Mouse (Mus musculus): Measurements from ENCODE around the gene Adcy2. TPM values are rescaled to one million over a fixed set of nuclear protein-coding genes. Genes with fewer than 3 reads are reported as not detected.

Adcy2 gene
- total and polyA plus RNA-seq, 3 experiments, result not detected

DNA sequence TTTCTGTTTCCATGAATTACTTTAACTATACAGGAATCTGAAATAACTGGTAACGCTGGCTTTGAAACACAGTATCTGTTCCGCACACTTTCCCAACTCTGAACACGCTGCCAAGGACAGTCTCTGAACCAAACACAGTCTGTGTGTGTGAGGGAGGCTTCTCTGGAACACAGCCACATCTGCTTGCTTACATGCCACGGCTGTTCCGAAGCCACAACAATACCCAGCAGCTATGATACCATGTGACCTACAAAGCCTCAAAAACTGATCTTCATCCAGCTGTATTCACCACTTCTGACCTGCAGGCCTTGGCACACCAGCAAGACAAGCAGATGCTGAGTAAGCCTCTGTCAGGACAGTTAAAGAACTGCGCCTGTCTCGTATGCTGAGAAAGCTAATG is 421.4 kb downstream of the Adcy2 start:
- Histone ChIP-seq H3K79me2 (replicated peaks; ENCODE audit: control insufficient read depth, extremely low read depth, insufficient read depth, poor library complexity, severe bottlenecking) (peaks cover 26% of the 10 kb centered on the region), H3K4me2 (ENCODE audit: insufficient read depth, low read depth, poor library complexity, severe bottlenecking) (no peak overlapping the region), H3K4me1 (ENCODE audit: control insufficient read depth in 1 of 2, insufficient read depth in 2 of 2) (peaks cover 0 to 18% of the 10 kb centered on the region in 2 experiments; a peak in 2 of 4 replicates), H3K36me3 (replicated peaks in 1 of 2; ENCODE audit: control insufficient read depth in 1 of 2, insufficient read depth in 1 of 2, low read length in 1 of 2) (peaks cover 51 to 71% of the 10 kb centered on the region in 2 experiments), H3K27ac (ENCODE audit: insufficient read depth, low read depth) (no peak overlapping the region), H3K9ac (ENCODE audit: insufficient read depth, low read depth) (no peak overlapping the region), H3K9me3 (replicated peaks; ENCODE audit: low read length) (no peaks in the 10 kb centered on the region), H3K4me3 (replicated peaks in 1 of 3; ENCODE audit: low read depth in 2 of 3, low read length in 2 of 3, poor library complexity in 1 of 3) (no peak overlapping the region), H3K27me3 (replicated peaks) (no peaks in the 10 kb centered on the region)
- TF ChIP-seq ZNF384 (IDR thresholded peaks at IDR 0.05; ENCODE audit: low read depth, low read length) (no peak), ZC3H11A (IDR thresholded peaks at IDR 0.05; ENCODE audit: low read depth, low read length) (no peak), USF2 (conservative IDR thresholded peaks at IDR 0.05; ENCODE audit: low read depth, low read length) (no peak), JUND (conservative IDR thresholded peaks at IDR 0.05; ENCODE audit: low read depth, low read length) (no peak), MAFK (IDR thresholded peaks at IDR 0.05; ENCODE audit: insufficient replicate concordance, low read length) (no peak), PAX5 (IDR thresholded peaks at IDR 0.05; ENCODE audit: low read length) (no peak)
- dilution Hi-C loops (cut with MboI; ENCODE audit: extremely low pct_ligation_motif_present, extremely low pct_unique_long_range_greater_than_20kb, low sequenced_read_pairs) (no loop called here), in situ Hi-C loops (cut with MboI; ENCODE audit: low pct_ligation_motif_present, low pct_unique_long_range_greater_than_20kb, low sequenced_read_pairs) (loop anchor here (25.0 kb wide), 1 partner anchor 1234 kb away; the partner anchor contains the start of gene Med10)
- DNase-seq (ENCODE audit: extremely low read depth), result no peak

DNA sequence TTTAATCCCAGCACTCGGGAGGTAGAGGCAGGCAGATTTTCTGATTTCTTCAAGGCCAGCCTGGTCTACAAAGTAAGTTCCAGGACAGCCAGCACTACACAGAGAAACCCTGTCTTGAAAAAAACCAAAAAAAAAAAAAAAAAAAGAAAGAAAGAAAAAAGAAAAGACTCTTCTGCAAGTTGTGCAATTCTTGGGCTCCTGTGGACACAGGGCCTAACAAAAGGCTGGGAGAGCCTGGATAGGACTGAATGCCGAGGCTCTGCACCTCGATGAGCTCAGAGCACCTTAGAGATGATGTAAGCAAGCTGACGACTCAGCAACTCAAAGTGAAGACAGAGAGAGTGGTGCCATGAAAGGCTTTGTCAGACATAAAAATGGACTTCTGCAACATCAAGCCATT is 424.9 kb downstream of the Adcy2 start:
- TF ChIP-seq GABPA (IDR thresholded peaks at IDR 0.05; ENCODE audit: insufficient replicate concordance, low read depth, low read length), result no peak
- no peak for TF ChIP-seq JUN (IDR thresholded peaks at IDR 0.05; ENCODE audit: insufficient read depth, low read depth, low read length)
- TF ChIP-seq USF2 (conservative IDR thresholded peaks at IDR 0.05; ENCODE audit: low read depth, low read length), result no peak
- no peak overlapping the region for H3K4me2 ChIP-seq (ENCODE audit: insufficient read depth, low read depth, poor library complexity, severe bottlenecking)
- dilution Hi-C loops (cut with MboI; ENCODE audit: extremely low pct_ligation_motif_present, extremely low pct_unique_long_range_greater_than_20kb, low sequenced_read_pairs), result no loop called here
- H3K79me2 ChIP-seq (replicated peaks; ENCODE audit: control insufficient read depth, extremely low read depth, insufficient read depth, poor library complexity, severe bottlenecking), result no peaks in the 10 kb centered on the region; the same call in 1 of the 2 replicates
- in situ Hi-C loops (cut with MboI; ENCODE audit: low pct_ligation_motif_present, low pct_unique_long_range_greater_than_20kb, low sequenced_read_pairs), result no loop called here
- 0 out of 4 replicates have a peak, but pooled peaks cover 0 to under 1% of the 10 kb centered on the region in 2 experiments for H3K4me1 ChIP-seq (ENCODE audit: control insufficient read depth in 1 of 2, insufficient read depth in 2 of 2)
- H3K36me3 ChIP-seq (replicated peaks in 1 of 2; ENCODE audit: control insufficient read depth in 1 of 2, insufficient read depth in 1 of 2, low read length in 1 of 2), result peaks cover 70 to 94% of the 10 kb centered on the region in 2 experiments
- DNase-seq (ENCODE audit: extremely low read depth), result no peak
- no peak overlapping the region for H3K4me3 ChIP-seq (replicated peaks in 1 of 3; ENCODE audit: low read depth in 2 of 3, low read length in 2 of 3, poor library complexity in 1 of 3)
- no peak overlapping the region for H3K9ac ChIP-seq (ENCODE audit: insufficient read depth, low read depth)
- no peak overlapping the region for H3K27ac ChIP-seq (ENCODE audit: insufficient read depth, low read depth)
- H3K27me3 ChIP-seq (replicated peaks), result no peaks in the 10 kb centered on the region
- no peaks in the 10 kb centered on the region for H3K9me3 ChIP-seq (replicated peaks; ENCODE audit: low read length)

DNA sequence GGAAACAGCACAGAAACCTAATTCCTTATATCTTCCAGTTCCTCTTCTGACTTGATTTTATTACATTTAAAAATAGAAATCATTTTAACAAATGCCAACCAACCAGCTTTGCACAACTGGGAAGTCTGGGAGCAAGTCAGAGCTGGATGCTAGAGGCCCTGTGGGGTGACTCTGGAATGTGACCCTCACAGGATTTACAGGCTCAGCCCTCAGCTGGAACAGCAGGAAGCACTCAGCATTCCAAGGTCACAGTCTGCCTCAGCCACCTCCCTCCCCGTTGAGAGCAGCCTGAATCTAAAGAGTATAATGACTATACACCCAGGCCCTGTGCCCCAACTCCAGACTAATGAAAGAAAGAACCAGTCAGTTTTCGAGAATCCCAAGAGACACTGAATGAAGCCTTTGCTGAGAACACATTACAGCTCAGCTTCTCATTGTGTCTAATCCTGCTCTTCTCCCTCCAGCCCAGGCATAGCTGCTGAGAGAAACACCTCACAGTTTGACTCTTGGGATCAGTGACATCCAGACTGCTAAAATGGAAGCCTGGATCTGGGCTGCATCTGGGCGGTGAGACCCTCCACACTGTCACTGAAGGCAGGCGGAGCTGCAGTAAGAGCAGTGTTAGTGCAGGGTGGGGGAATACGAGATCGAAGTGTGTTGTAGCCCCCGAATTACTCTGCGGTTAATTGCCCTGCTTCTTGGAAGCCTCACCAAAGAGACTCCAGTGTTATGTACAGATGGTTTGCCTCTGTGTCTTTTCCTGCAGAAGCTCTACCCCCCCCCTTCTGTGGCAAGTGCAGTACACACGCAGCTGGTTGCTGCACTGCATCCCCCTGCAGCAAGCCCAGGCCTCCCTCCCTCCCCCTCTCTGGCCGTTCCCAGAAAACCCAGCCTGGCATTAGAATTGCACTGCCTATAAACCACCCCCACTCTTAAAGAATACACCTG is 426.1 kb downstream of the Adcy2 start:
- Histone ChIP-seq H3K36me3 (replicated peaks in 1 of 2; ENCODE audit: control insufficient read depth in 1 of 2, insufficient read depth in 1 of 2, low read length in 1 of 2) (peaks cover 67 to 95% of the 10 kb centered on the region in 2 experiments), H3K4me1 (ENCODE audit: control insufficient read depth in 1 of 2, insufficient read depth in 2 of 2) (no peaks in the 10 kb centered on the region), H3K9ac (ENCODE audit: insufficient read depth, low read depth) (no peak overlapping the region), H3K9me3 (replicated peaks; ENCODE audit: low read length) (no peaks in the 10 kb centered on the region), H3K4me3 (replicated peaks in 1 of 3; ENCODE audit: low read depth in 2 of 3, low read length in 2 of 3, poor library complexity in 1 of 3) (no peak overlapping the region), H3K79me2 (replicated peaks; ENCODE audit: control insufficient read depth, extremely low read depth, insufficient read depth, poor library complexity, severe bottlenecking) (no peaks in the 10 kb centered on the region; the same call in 1 of the 2 replicates), H3K4me2 (ENCODE audit: insufficient read depth, low read depth, poor library complexity, severe bottlenecking) (no peak overlapping the region), H3K27me3 (replicated peaks) (no peaks in the 10 kb centered on the region), H3K27ac (ENCODE audit: insufficient read depth, low read depth) (no peak overlapping the region)
- in situ Hi-C loops (cut with MboI; ENCODE audit: low pct_ligation_motif_present, low pct_unique_long_range_greater_than_20kb, low sequenced_read_pairs), result no loop called here
- dilution Hi-C loops (cut with MboI; ENCODE audit: extremely low pct_ligation_motif_present, extremely low pct_unique_long_range_greater_than_20kb, low sequenced_read_pairs), result no loop called here
- TF ChIP-seq KAT2A (IDR thresholded peaks at IDR 0.05; ENCODE audit: insufficient replicate concordance, low read length), result no peak
- no peak for TF ChIP-seq UBTF (IDR thresholded peaks at IDR 0.05; ENCODE audit: low read depth, low read length)
- no peak for TF ChIP-seq TCF12 (IDR thresholded peaks at IDR 0.05; ENCODE audit: low read depth, low read length)
- TF ChIP-seq JUND (conservative IDR thresholded peaks at IDR 0.05; ENCODE audit: low read depth, low read length), result no peak
- TF ChIP-seq TBP (conservative IDR thresholded peaks at IDR 0.05; ENCODE audit: low read depth, low read length), result no peak
- no peak for TF ChIP-seq ZNF384 (IDR thresholded peaks at IDR 0.05; ENCODE audit: low read depth, low read length)
- TF ChIP-seq MAX (IDR thresholded peaks at IDR 0.05; ENCODE audit: low read length), result no peak
- no peak for TF ChIP-seq MAFK (IDR thresholded peaks at IDR 0.05; ENCODE audit: insufficient replicate concordance, low read length)
- no peak for TF ChIP-seq RAD21 (IDR thresholded peaks at IDR 0.05; ENCODE audit: low read depth, low read length)
- no peak for DNase-seq (ENCODE audit: extremely low read depth)
